Comparison of ENCODE assay signal across 36 mouse cellular contexts in genomic region chr17:80418572-80419210, GRCm38 (mm10). TPM values are rescaled to one million over a fixed set of nuclear protein-coding genes. Genes with fewer than 3 reads are reported as not detected.
DNase-seq lines count a peak whose midpoint lies in the region; ATAC-seq and TF ChIP-seq lines count a peak whose summit lies in the region.
"Had no signal": no experiment of that assay in that cellular context is flagged by ENCODE, and none has a peak within 500 bp of the region (broad histone marks: within the 10 kb centered on the region; RNA-seq: fewer than 3 reads in every experiment).

No protein-coding gene starts in this region.

- peaks cover 10% of the 10 kb centered on the region in 2 experiments for H3K4me1 ChIP-seq in MEL (ENCODE audit: control insufficient read depth in 1 of 2, insufficient read depth in 2 of 2, low read length in 2 of 2)
- no peaks in the 10 kb centered on the region for H3K4me1 ChIP-seq in forebrain, embryonic 10.5 days
- H3K4me1 ChIP-seq in forebrain, embryonic 11.5 days (replicated peaks; ENCODE audit: control insufficient read depth, insufficient read depth, low read length), result no peaks in the 10 kb centered on the region
- H3K4me1 ChIP-seq: hindbrain, embryonic 13.5 days; kidney, embryonic 15.5 days; limb, embryonic 13.5 days; liver, embryonic 12.5 days; midbrain, embryonic 10.5 days; neural tube, embryonic 12.5 days had no signal

- no peak for TF ChIP-seq RAD21 in MEL (IDR thresholded peaks at IDR 0.05; ENCODE audit: low read depth, low read length)

- no peaks in the 10 kb centered on the region for H3K79me2 ChIP-seq in MEL (ENCODE audit: control insufficient read depth, insufficient read depth, low read length, poor library complexity)

- H3K27me3 ChIP-seq in MEL (ENCODE audit: control insufficient read depth in 1 of 2, insufficient read depth in 2 of 2, low read length in 2 of 2), result no peaks in the 10 kb centered on the region
- H3K27me3 ChIP-seq in forebrain, embryonic 10.5 days (ENCODE audit: poor library complexity, severe bottlenecking), result no peaks in the 10 kb centered on the region
- H3K27me3 ChIP-seq in forebrain, embryonic 11.5 days (ENCODE audit: control insufficient read depth, insufficient read depth, low read length), result no peaks in the 10 kb centered on the region
- H3K27me3 ChIP-seq: CH12.LX; hindbrain, embryonic 13.5 days; kidney, embryonic 15.5 days; limb, embryonic 13.5 days; liver, embryonic 12.5 days; neural tube, embryonic 12.5 days had no signal

- no peaks in the 10 kb centered on the region for H3K9me3 ChIP-seq in MEL (replicated peaks; ENCODE audit: insufficient read depth, low read length)
- H3K9me3 ChIP-seq in forebrain, embryonic 10.5 days, result peaks cover 6% of the 10 kb centered on the region; the same call in 1 of the 2 replicates
- H3K9me3 ChIP-seq in forebrain, embryonic 11.5 days (ENCODE audit: control insufficient read depth, low read length), result no peaks in the 10 kb centered on the region
- H3K9me3 ChIP-seq: hindbrain, embryonic 13.5 days; kidney, embryonic 15.5 days; limb, embryonic 13.5 days; liver, embryonic 12.5 days; neural tube, embryonic 12.5 days had no signal

- ATAC-seq in activated CD4-positive, CD25-positive, alpha-beta regulatory T cell, adult 4 months, result peak; percentile 61
- peak; percentile 67 for ATAC-seq in megakaryocyte-erythroid progenitor cell, adult 5-6 weeks (replicated peaks; ENCODE audit: low FRiP score, low TSS enrichment, poor library complexity, severe bottlenecking)
- no peak for ATAC-seq in forebrain, embryonic 11.5 days (replicated peaks; ENCODE audit: low FRiP score)
- ATAC-seq: forebrain, embryonic 14.5 days; liver, embryonic 12.5 days; liver, postnatal 0 days; lung, postnatal 0 days; midbrain, embryonic 16.5 days had no signal

- no peak overlapping the region for H3K4me2 ChIP-seq in forebrain, embryonic 11.5 days (ENCODE audit: low read depth, low read length, severe bottlenecking)
- H3K4me2 ChIP-seq: heart, embryonic 11.5 days; hindbrain, embryonic 13.5 days; kidney, embryonic 15.5 days; limb, embryonic 13.5 days; liver, embryonic 12.5 days; neural tube, embryonic 12.5 days had no signal

- TF ChIP-seq CTCF in MEL (IDR thresholded peaks at IDR 0.05 in 2 of 3, conservative IDR thresholded peaks at IDR 0.05 in 1 of 3; ENCODE audit: control insufficient read depth in 1 of 3, insufficient read depth in 1 of 3, low read depth in 2 of 3, low read length in 3 of 3, poor library complexity in 1 of 3, severe bottlenecking in 1 of 3), result no peak

- DNase-seq in thymus, postnatal 0 days (ENCODE audit: low spot score), result peak; percentile 8
- DNase-seq in thymus, postnatal 36 days, result no peak
- DNase-seq in MEL (ENCODE audit: low read depth, low spot score), result peak; percentile 76
- no peak for DNase-seq in forebrain, embryonic 10.5 days (ENCODE audit: extremely low spot score, low spot score)
- no peak for DNase-seq in forebrain, embryonic 11.5 days (ENCODE audit: low spot score)
- no peak for DNase-seq in kidney, postnatal 4 days
- DNase-seq: adrenal gland, postnatal 14 days; cerebellum, adult 11-12 months; cerebellum, adult 9-11 months; gastrocnemius, postnatal 25 days; heart, adult 18-20 months; heart, postnatal 4 days; kidney, adult 18-20 months; kidney, postnatal 25 days; liver, postnatal 0 days; right cerebral cortex, adult 18-20 months; spleen, adult 18-20 months had no signal

- TF ChIP-seq EP300 in MEL (IDR thresholded peaks at IDR 0.05; ENCODE audit: low read depth in 1 of 2, low read length in 2 of 2), result peak; percentile 51 to 64; a peak in 3 of 4 replicates

- peak overlapping the region; percentile 42 for H3K27ac ChIP-seq in MEL (ENCODE audit: control insufficient read depth, low read depth, low read length)
- H3K27ac ChIP-seq in forebrain, embryonic 10.5 days, result no peak overlapping the region
- no peak overlapping the region for H3K27ac ChIP-seq in forebrain, embryonic 11.5 days (ENCODE audit: low read depth, low read length)
- H3K27ac ChIP-seq: hindbrain, embryonic 13.5 days; kidney, embryonic 15.5 days; layer of hippocampus, adult 2 months; limb, embryonic 13.5 days; liver, embryonic 12.5 days; macrophage; midbrain, embryonic 10.5 days; neural tube, embryonic 12.5 days; stomach, postnatal 0 days had no signal

- TF ChIP-seq POLR2A in MEL (IDR thresholded peaks at IDR 0.05; ENCODE audit: control insufficient read depth in 1 of 2, insufficient read depth in 1 of 2, low read depth in 1 of 2, low read length in 2 of 2, poor library complexity in 1 of 2), result no peak

- peaks cover 20 to 52% of the 10 kb centered on the region in 2 experiments for H3K36me3 ChIP-seq in MEL (ENCODE audit: control insufficient read depth in 1 of 2, insufficient read depth in 2 of 2, low read length in 2 of 2)
- peaks cover 91% of the 10 kb centered on the region for H3K36me3 ChIP-seq in forebrain, embryonic 10.5 days (replicated peaks)
- peaks cover 13% of the 10 kb centered on the region; the same call in 1 of the 2 replicates for H3K36me3 ChIP-seq in forebrain, embryonic 11.5 days (ENCODE audit: control insufficient read depth, insufficient read depth, low read length)

- H3K9ac ChIP-seq in MEL (ENCODE audit: control insufficient read depth, low read depth, low read length, poor library complexity, severe bottlenecking), result no peak overlapping the region
- H3K9ac ChIP-seq in forebrain, embryonic 11.5 days (ENCODE audit: low read length), result no peak overlapping the region
- H3K9ac ChIP-seq: hindbrain, embryonic 13.5 days; kidney, embryonic 15.5 days; limb, embryonic 13.5 days; liver, embryonic 12.5 days; liver, postnatal 0 days; neural tube, embryonic 12.5 days had no signal

- no peak overlapping the region for H3K4me3 ChIP-seq in MEL (ENCODE audit: control insufficient read depth in 1 of 2, insufficient read depth in 1 of 2, low read depth in 2 of 2, low read length in 2 of 2)
- H3K4me3 ChIP-seq in forebrain, embryonic 10.5 days, result no peak overlapping the region
- no peak overlapping the region for H3K4me3 ChIP-seq in forebrain, embryonic 11.5 days (ENCODE audit: low read depth, low read length)
- H3K4me3 ChIP-seq: erythroblast, embryonic 14.5 days; hindbrain, embryonic 13.5 days; kidney, embryonic 15.5 days; layer of hippocampus, adult 2 months; limb, embryonic 13.5 days; liver, embryonic 12.5 days; midbrain, embryonic 10.5 days; neural tube, embryonic 12.5 days had no signal

- 91% methylated on average over 10 of the region's 10 CpGs for WGBS in forebrain, embryonic 10.5 days
- 89% methylated on average over 10 of the region's 10 CpGs for WGBS in forebrain, embryonic 11.5 days

TF ChIP-seq in MEL, 35 proteins besides CTCF, POLR2A, EP300 and RAD21:
- no peak for TF ChIP-seq E2F4 (IDR thresholded peaks at IDR 0.05; ENCODE audit: borderline replicate concordance, low read depth, low read length)
- no peak for TF ChIP-seq MAZ (IDR thresholded peaks at IDR 0.05; ENCODE audit: low read depth, low read length)
- no peak for TF ChIP-seq MYB (IDR thresholded peaks at IDR 0.05; ENCODE audit: low read depth, low read length)
- no peak for TF ChIP-seq CHD1 (IDR thresholded peaks at IDR 0.05; ENCODE audit: low read depth, low read length)
- TF ChIP-seq SMC3 (IDR thresholded peaks at IDR 0.05; ENCODE audit: low read depth, low read length), result 0 out of 2 replicates have a peak, but pooled peaks have one; percentile 2
- no peak for TF ChIP-seq JUND (IDR thresholded peaks at IDR 0.05; ENCODE audit: low read depth, low read length)
- TF ChIP-seq NRF1 (IDR thresholded peaks at IDR 0.05; ENCODE audit: insufficient read depth, low read depth, low read length, poor library complexity, severe bottlenecking), result no peak
- no peak for TF ChIP-seq GABPA (IDR thresholded peaks at IDR 0.05; ENCODE audit: low read depth, low read length)
- no peak for TF ChIP-seq MAFK (IDR thresholded peaks at IDR 0.05; ENCODE audit: borderline replicate concordance, low read depth, low read length)
- TF ChIP-seq ZNF384 (IDR thresholded peaks at IDR 0.05; ENCODE audit: low read depth, low read length), result no peak
- no peak for TF ChIP-seq CHD2 (IDR thresholded peaks at IDR 0.05; ENCODE audit: low read length)
- peak; percentile 36; the same call in 1 of the 2 replicates for TF ChIP-seq SIN3A (IDR thresholded peaks at IDR 0.05; ENCODE audit: low read length)
- TF ChIP-seq ZMIZ1 (IDR thresholded peaks at IDR 0.05; ENCODE audit: low read depth, low read length), result no peak
- no peak for TF ChIP-seq RCOR1 (IDR thresholded peaks at IDR 0.05; ENCODE audit: low read depth, low read length)
- TF ChIP-seq BHLHE40 (IDR thresholded peaks at IDR 0.05; ENCODE audit: borderline replicate concordance, low read depth, low read length), result no peak; the same call in 1 of the 2 replicates
- peak; percentile 29; the same call in 1 of the 2 replicates for TF ChIP-seq GATA1 (IDR thresholded peaks at IDR 0.05; ENCODE audit: low read depth, low read length)
TF ChIP-seq in MEL: peak in this region for 3.

RNA-seq across cellular contexts. Expression of gene Gm10190, which starts 45.4 kb away (rescaled TPM):
- polyA plus RNA-seq in thymus, postnatal 0 days (2015; fragmentation: Nextera tagmentation; extraction: Ambion mirVana), result 1.5 and 1.6 TPM in 2 replicates
- total RNA-seq in MEL (2012; rRNA removed), result not detected in 2 replicates
- not detected for polyA plus RNA-seq in MEL (2012; ENCODE audit: insufficient read depth in 1 of 2, insufficient read length in 2 of 2, low read depth in 1 of 2, low replicate concordance in 2 of 2, missing spikeins in 1 of 2)
- not detected for polyA plus RNA-seq in activated CD4-positive, CD25-positive, alpha-beta regulatory T cell, adult 4 months (2017; shearing (Covaris generic))
- total RNA-seq in megakaryocyte-erythroid progenitor cell, adult 5-6 weeks (2014; fragmentation: Nextera tagmentation), result not detected in 2 replicates
- total RNA-seq in megakaryocyte-erythroid progenitor cell, adult 5-6 weeks (2017), result not detected in 2 replicates
- polyA plus RNA-seq in forebrain, embryonic 10.5 days (2016; fragmentation: Nextera tagmentation; extraction: Ambion mirVana), result 0.63 TPM in 1 of 2 replicates, not detected in the other
- 2.3 TPM in 1 of 2 replicates, not detected in the other for polyA plus RNA-seq in forebrain, embryonic 11.5 days (2014; fragmentation: Nextera tagmentation; extraction: Ambion mirVana)
- total RNA-seq: CH12.LX; ES-E14; gastrocnemius, adult 18-20 months; gastrocnemius, postnatal 25 days; heart, adult 18-20 months had no signal
- polyA plus RNA-seq: erythroblast, embryonic 14.5 days; heart, embryonic 11.5 days; macrophage had no signal

Comparison
In these comparisons a context has a peak if more than half of its experiments do, and no peak if none do; other contexts are left out.
1. DNase-seq: peak in thymus, postnatal 0 days (single experiment) and MEL (single experiment); none in thymus, postnatal 36 days (0 of 2), forebrain, embryonic 10.5 days (single experiment), forebrain, embryonic 11.5 days (single experiment) and kidney, postnatal 4 days (0 of 2).